Mouse (Mus musculus) MEL (cell line): ENCODE data around the gene Urad. TPM values are rescaled to one million over a fixed set of nuclear protein-coding genes. Genes with fewer than 3 reads are reported as not detected.

Experiments
- DNase-seq: peaks from one replicate; pipeline ENCODE4 v3.0.0; 2011; ENCODE audit warnings: low read depth, low spot score
- H3K27ac ChIP-seq: 2 replicates; pipeline ENCODE4 v1.5.1; 2012; ENCODE audit warnings: low read depth, mild to moderate bottlenecking, control low read depth, low read length, moderate library complexity; ENCODE audit not compliant: control insufficient read depth
- H3K27me3 ChIP-seq, 2 experiments: fragments of 150-350 bp in 1 of 2; sonication (generic) in 1 of 2; 2 replicates each; pipeline ENCODE4 v1.6.1; 2012; ENCODE audit warnings: low read length in 2 of 2, mild to moderate bottlenecking in 2 of 2, improper control_type of control experiment in 1 of 2, moderate library complexity in 1 of 2; ENCODE audit not compliant: insufficient read depth in 2 of 2, control insufficient read depth in 1 of 2
- H3K36me3 ChIP-seq, 2 experiments: 2 replicates each; pipeline ENCODE4 v1.6.1; 2012 to 2014; ENCODE audit warnings: low read length in 2 of 2, improper control_type of control experiment in 1 of 2, inconsistent platforms in 1 of 2, mild to moderate bottlenecking in 1 of 2; ENCODE audit not compliant: insufficient read depth in 2 of 2, control insufficient read depth in 1 of 2
- H3K4me1 ChIP-seq, 2 experiments: fragments of 150-350 bp in 1 of 2; sonication (generic) in 1 of 2; 2 replicates each; pipeline ENCODE4 v1.6.1; 2012; ENCODE audit warnings: low read length in 2 of 2, improper control_type of control experiment in 1 of 2, mild to moderate bottlenecking in 1 of 2; ENCODE audit not compliant: insufficient read depth in 2 of 2, control insufficient read depth in 1 of 2
- H3K4me3 ChIP-seq, 2 experiments: fragments of 150-350 bp in 1 of 2; sonication (generic) in 1 of 2; 2 replicates each; pipeline ENCODE4 v1.5.1; 2012; ENCODE audit warnings: low read depth in 2 of 2, low read length in 2 of 2, mild to moderate bottlenecking in 2 of 2, moderate library complexity in 2 of 2, control low read depth in 1 of 2, improper control_type of control experiment in 1 of 2; ENCODE audit not compliant: control insufficient read depth in 1 of 2, insufficient read depth in 1 of 2
- H3K79me2 ChIP-seq: 2 replicates; pipeline ENCODE4 v1.6.1; 2012; ENCODE audit warnings: mild to moderate bottlenecking, low read length, moderate library complexity; ENCODE audit not compliant: control insufficient read depth, poor library complexity, insufficient read depth
- H3K9ac ChIP-seq: 2 replicates; pipeline ENCODE4 v1.6.1; 2012; ENCODE audit warnings: low read depth, mild to moderate bottlenecking, control low read depth, low read length, moderate library complexity; ENCODE audit not compliant: control insufficient read depth, poor library complexity, severe bottlenecking
- H3K9me3 ChIP-seq: fragments of 150-350 bp; sonication (generic); replicated peaks from 2 replicates; pipeline ENCODE4 v1.6.1; 2012; ENCODE audit warnings: mild to moderate bottlenecking, low read length, improper control_type of control experiment, moderate library complexity; ENCODE audit not compliant: insufficient read depth
- CHD2 ChIP-seq: IDR thresholded peaks from 2 replicates; pipeline ENCODE4 v1.6.1; 2011; ENCODE audit warnings: low read length, improper control_type of control experiment
- CTCF ChIP-seq, 3 experiments: IDR thresholded peaks in 2 of 3; conservative IDR thresholded peaks in 1 of 3; 2 replicates each; pipeline ENCODE4 v1.5.1; 2011 to 2012; ENCODE audit warnings: low read length in 3 of 3, low read depth in 2 of 3, mild to moderate bottlenecking in 2 of 3, improper control_type of control experiment in 1 of 3, inconsistent platforms in 1 of 3, mixed read lengths in 1 of 3, moderate library complexity in 1 of 3; ENCODE audit not compliant: control insufficient read depth in 1 of 3, insufficient read depth in 1 of 3, poor library complexity in 1 of 3, severe bottlenecking in 1 of 3
- ELF1 ChIP-seq: IDR thresholded peaks from 2 replicates; pipeline ENCODE4 v1.6.1; 2014; ENCODE audit warnings: low read depth, mild to moderate bottlenecking, inconsistent platforms, low read length, improper control_type of control experiment, moderate library complexity
- EP300 ChIP-seq, 2 experiments: IDR thresholded peaks; 2 replicates each; pipeline ENCODE4 v1.6.1; 2011; ENCODE audit warnings: improper control_type of control experiment in 2 of 2, low read length in 2 of 2, low read depth in 1 of 2, mild to moderate bottlenecking in 1 of 2
- ETS1 ChIP-seq: IDR thresholded peaks from 2 replicates; pipeline ENCODE4 v1.6.1; 2012; ENCODE audit warnings: low read depth, mild to moderate bottlenecking, inconsistent platforms, low read length, improper control_type of control experiment, moderate library complexity
- GABPA ChIP-seq: IDR thresholded peaks from 2 replicates; pipeline ENCODE4 v1.6.1; 2012; ENCODE audit warnings: low read depth, mild to moderate bottlenecking, inconsistent platforms, low read length, improper control_type of control experiment, moderate library complexity
- GATA1 ChIP-seq: IDR thresholded peaks from 2 replicates; pipeline ENCODE4 v1.6.1; 2011; ENCODE audit warnings: low read depth, low read length, improper control_type of control experiment
- HCFC1 ChIP-seq: IDR thresholded peaks from 2 replicates; pipeline ENCODE4 v1.6.1; 2012; ENCODE audit warnings: low read depth, mild to moderate bottlenecking, inconsistent platforms, low read length, improper control_type of control experiment, moderate library complexity
- MAZ ChIP-seq: IDR thresholded peaks from 2 replicates; pipeline ENCODE4 v1.6.1; 2012; ENCODE audit warnings: low read depth, mild to moderate bottlenecking, inconsistent platforms, low read length, improper control_type of control experiment
- MYB ChIP-seq: IDR thresholded peaks from 2 replicates; pipeline ENCODE4 v1.6.1; 2011; ENCODE audit warnings: mild to moderate bottlenecking, low read depth, low read length, improper control_type of control experiment
- NRF1 ChIP-seq: IDR thresholded peaks from 2 replicates; pipeline ENCODE4 v1.6.1; 2014; ENCODE audit warnings: low read depth, mild to moderate bottlenecking, inconsistent platforms, low read length, improper control_type of control experiment, moderate library complexity; ENCODE audit not compliant: poor library complexity, insufficient read depth, severe bottlenecking
- POLR2A ChIP-seq, 2 experiments: IDR thresholded peaks; 2 replicates each; pipeline ENCODE4 v1.6.1; 2011 to 2012; ENCODE audit warnings: low read length in 2 of 2, mild to moderate bottlenecking in 2 of 2, control low read depth in 1 of 2, improper control_type of control experiment in 1 of 2, low read depth in 1 of 2, moderate library complexity in 1 of 2; ENCODE audit not compliant: control insufficient read depth in 1 of 2, insufficient read depth in 1 of 2, poor library complexity in 1 of 2
- POLR2AphosphoS2 ChIP-seq: IDR thresholded peaks from 2 replicates; pipeline ENCODE4 v1.6.1; 2011; ENCODE audit warnings: low read length, improper control_type of control experiment
- POLR2AphosphoS5 ChIP-seq: IDR thresholded peaks from 2 replicates; pipeline ENCODE4 v1.6.1; 2012; ENCODE audit warnings: low read depth, borderline replicate concordance, mild to moderate bottlenecking, inconsistent platforms, low read length, moderate library complexity, mixed read lengths
- SMC3 ChIP-seq: IDR thresholded peaks from 2 replicates; pipeline ENCODE4 v1.6.1; 2011; ENCODE audit warnings: low read depth, low read length, improper control_type of control experiment
- TCF12 ChIP-seq: IDR thresholded peaks from 2 replicates; pipeline ENCODE4 v1.6.1; 2014; ENCODE audit warnings: low read depth, mild to moderate bottlenecking, inconsistent platforms, low read length, improper control_type of control experiment, moderate library complexity
- UBTF ChIP-seq: IDR thresholded peaks from 2 replicates; pipeline ENCODE4 v1.6.1; 2012; ENCODE audit warnings: low read depth, mild to moderate bottlenecking, inconsistent platforms, low read length, improper control_type of control experiment, moderate library complexity, borderline replicate concordance; ENCODE audit not compliant: insufficient read depth
- ZKSCAN1 ChIP-seq: IDR thresholded peaks from 2 replicates; pipeline ENCODE4 v1.6.1; 2012; ENCODE audit warnings: low read depth, mild to moderate bottlenecking, inconsistent platforms, low read length, improper control_type of control experiment, moderate library complexity
- ZMIZ1 ChIP-seq: IDR thresholded peaks from 2 replicates; pipeline ENCODE4 v1.6.1; 2012; ENCODE audit warnings: low read depth, mild to moderate bottlenecking, inconsistent platforms, low read length, improper control_type of control experiment, moderate library complexity
- polyA plus RNA-seq, 2 experiments: library from polyadenylated mRNA; stranded (reverse) in 1 of 2; unstranded in 1 of 2; fragments of >175 nt in 1 of 2; fragments of >200 nt in 1 of 2; gene quantifications; 2 replicates each; pipeline versions ENCODE4 v1.2.1 to v1.2.4; 2012; ENCODE audit warnings: low replicate concordance in 2 of 2, low read depth in 1 of 2; ENCODE audit not compliant: insufficient read length in 2 of 2, insufficient read depth in 1 of 2, missing spikeins in 1 of 2
- total RNA-seq: library from RNA; depleted of rRNA; stranded (reverse); fragments of 300-350 nt; gene quantifications from 2 replicates; pipeline ENCODE4 v1.2.3, GENCODE M21; 2012

The Urad gene
- total and polyA plus RNA-seq, 3 experiments: not detected

DNA sequence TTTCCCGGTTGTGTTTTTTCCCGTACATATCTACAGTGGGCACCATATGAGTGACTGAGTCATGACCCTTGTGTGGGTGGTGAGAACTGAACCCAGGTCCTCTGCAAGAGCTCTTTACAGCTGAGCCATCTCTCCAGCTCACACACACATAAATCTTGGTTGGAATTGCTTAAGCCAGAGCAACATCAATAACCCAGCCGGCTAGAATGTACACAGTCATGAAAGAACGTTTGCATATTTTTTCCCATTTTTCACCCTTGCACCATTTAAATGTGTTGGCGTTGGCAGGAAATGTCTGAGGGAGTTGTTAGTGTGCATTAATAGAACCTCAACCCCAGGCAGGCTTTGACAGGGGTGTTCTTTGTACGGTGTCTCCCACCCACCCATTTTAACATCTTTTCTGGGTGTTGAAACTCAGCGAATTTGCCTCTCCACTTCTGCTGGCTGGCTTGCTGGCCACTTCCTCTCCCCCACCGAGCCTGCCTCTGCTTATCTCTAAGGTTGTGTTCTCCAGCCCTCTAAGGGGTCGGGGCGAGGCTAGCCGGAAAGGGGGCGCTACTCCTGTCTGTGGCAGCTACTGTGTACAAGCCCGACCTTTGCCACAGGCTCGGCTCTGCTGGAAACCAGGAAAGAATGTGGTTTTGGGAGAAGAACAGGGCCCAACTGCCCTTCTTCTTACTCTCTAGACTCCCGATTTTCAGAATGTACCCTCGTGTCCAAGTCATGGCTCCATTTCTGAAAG, 30.3 kb downstream of the Urad start:
- peak overlapping the region; percentile 72 for H3K27ac ChIP-seq
- no peaks in the 10 kb centered on the region; the same call in 1 of the 2 replicates for H3K79me2 ChIP-seq
- 0 out of 2 replicates have a peak, but pooled peaks have one; percentile 23 for TF ChIP-seq UBTF
- TF ChIP-seq NRF1: no peak
- TF ChIP-seq CHD2: no peak
- TF ChIP-seq ZKSCAN1: no peak
- 0 out of 2 replicates have a peak, but pooled peaks have one; percentile 36 for TF ChIP-seq TCF12
- peak; percentile 62 for TF ChIP-seq GATA1
- peak in 1 of 2 experiments; percentile 63; a peak in 2 of 4 replicates for TF ChIP-seq POLR2A (IDR thresholded peaks at IDR 0.05; ENCODE audit: control insufficient read depth in 1 of 2, insufficient read depth in 1 of 2, low read depth in 1 of 2, low read length in 2 of 2, poor library complexity in 1 of 2)
- TF ChIP-seq EP300 (IDR thresholded peaks at IDR 0.05; ENCODE audit: low read depth in 1 of 2, low read length in 2 of 2): peak in 1 of 2 experiments; percentile 40; a peak in 3 of 4 replicates
- TF ChIP-seq CTCF (IDR thresholded peaks at IDR 0.05 in 2 of 3, conservative IDR thresholded peaks at IDR 0.05 in 1 of 3; ENCODE audit: control insufficient read depth in 1 of 3, insufficient read depth in 1 of 3, low read depth in 2 of 3, low read length in 3 of 3, poor library complexity in 1 of 3, severe bottlenecking in 1 of 3): peak in 2 of 3 experiments; percentile 54 to 55; a peak in 5 of 6 replicates
- TF ChIP-seq ETS1: peak; percentile 19; the same call in 1 of the 2 replicates
- no peak for TF ChIP-seq MYB
- peak; percentile 29; the same call in 1 of the 2 replicates for TF ChIP-seq ZMIZ1
- no peak for TF ChIP-seq POLR2AphosphoS2
- peak; percentile 79; the same call in 1 of the 2 replicates for TF ChIP-seq MAZ
- peak; percentile 30; the same call in 1 of the 2 replicates for TF ChIP-seq HCFC1
- no peak for TF ChIP-seq ELF1
- TF ChIP-seq POLR2AphosphoS5: no peak
- TF ChIP-seq SMC3: 0 out of 2 replicates have a peak, but pooled peaks have one; percentile 19
- no peak for TF ChIP-seq GABPA
- DNase-seq: peak; percentile 84
- H3K36me3 ChIP-seq: peaks cover 0 to 3% of the 10 kb centered on the region in 2 experiments; a peak in 1 of 4 replicates
- H3K9ac ChIP-seq: peak overlapping the region; percentile 74
- H3K27me3 ChIP-seq: 0 out of 4 replicates have a peak, but pooled peaks cover 0 to 2% of the 10 kb centered on the region in 2 experiments
- peaks cover 0 to 4% of the 10 kb centered on the region in 2 experiments; a peak in 2 of 4 replicates for H3K4me1 ChIP-seq
- no peaks in the 10 kb centered on the region for H3K9me3 ChIP-seq
- H3K4me3 ChIP-seq: peak overlapping the region; percentile 59 to 69
